Mouse (Mus musculus) ES-Bruce4 (cell line): ENCODE measurements at regions not wholly inside any gene's neighbourhood (a gene's known extent, or its start where the extent isn't known, plus 50 kb on each side); places are given as distances from the start of the nearest gene placed in this dataset.

ENCODE experiments used
- H3K27ac ChIP-seq: 2 replicates; pipeline ENCODE4 v1.5.1; 2012; ENCODE audit warnings: low read length, inconsistent platforms; ENCODE audit not compliant: insufficient read depth
- H3K27me3 ChIP-seq: 2 replicates; pipeline ENCODE4 v1.6.1; 2012; ENCODE audit warnings: mild to moderate bottlenecking, low read length, inconsistent platforms; ENCODE audit not compliant: control insufficient read depth, poor library complexity, insufficient read depth, severe bottlenecking
- H3K36me3 ChIP-seq: 2 replicates; pipeline ENCODE4 v1.6.1; 2012; ENCODE audit warnings: inconsistent platforms, mild to moderate bottlenecking, low read length, moderate library complexity; ENCODE audit not compliant: control insufficient read depth, poor library complexity, insufficient read depth, severe bottlenecking
- H3K4me1 ChIP-seq: one replicate; pipeline ENCODE4 v1.8.1; 2011; ENCODE audit warnings: low read length; ENCODE audit not compliant: control insufficient read depth, insufficient read depth
- H3K4me3 ChIP-seq: 2 replicates; pipeline ENCODE4 v1.5.1; 2011; ENCODE audit warnings: low read depth, mild to moderate bottlenecking, low read length
- H3K9ac ChIP-seq: 2 replicates; pipeline ENCODE4 v1.6.1; 2012; ENCODE audit warnings: low read depth, mild to moderate bottlenecking, inconsistent platforms; ENCODE audit not compliant: poor library complexity, severe bottlenecking
- H3K9me3 ChIP-seq: replicated peaks from 2 replicates; pipeline ENCODE4 v1.6.1; 2012; ENCODE audit warnings: mild to moderate bottlenecking, low read length, inconsistent platforms; ENCODE audit not compliant: control insufficient read depth, poor library complexity, insufficient read depth, severe bottlenecking
- CTCF ChIP-seq: IDR thresholded peaks from one replicate; pipeline ENCODE4 v1.8.1; 2011; ENCODE audit warnings: low read depth, low read length
- EP300 ChIP-seq: IDR thresholded peaks from 2 replicates; pipeline ENCODE4 v1.6.1; 2011; ENCODE audit warnings: low read depth, low read length; ENCODE audit not compliant: insufficient read depth
- POLR2A ChIP-seq: IDR thresholded peaks from one replicate; pipeline ENCODE4 v1.8.1; 2011; ENCODE audit warnings: low read length; ENCODE audit not compliant: insufficient read depth

DNA sequence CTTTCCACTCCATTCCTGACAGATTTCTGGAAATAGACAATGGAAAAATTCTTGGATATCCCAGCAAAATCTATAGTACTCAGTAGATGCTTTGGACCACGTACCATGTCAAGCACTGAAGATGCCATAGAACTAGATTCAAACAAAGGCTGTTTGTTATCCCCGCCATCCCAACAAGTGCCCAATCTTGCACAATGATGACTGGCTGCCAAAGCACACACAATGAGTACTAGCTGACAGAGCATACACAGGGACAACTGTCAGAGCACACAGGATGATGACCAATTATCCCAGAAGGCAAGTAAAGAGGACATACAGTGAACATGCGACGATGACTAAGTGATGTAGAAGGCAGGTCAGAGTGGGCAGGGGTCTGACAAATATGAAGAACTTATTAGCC lies 70.7 kb upstream of the Ddit4l start:
- no peaks in the 10 kb centered on the region for H3K4me1 ChIP-seq
- no peak overlapping the region for H3K4me3 ChIP-seq
- H3K27ac ChIP-seq: no peak overlapping the region
- no peak overlapping the region for H3K9ac ChIP-seq
- H3K27me3 ChIP-seq: peaks cover 28% of the 10 kb centered on the region
- H3K36me3 ChIP-seq: no peaks in the 10 kb centered on the region
- TF ChIP-seq CTCF (no peak), POLR2A (no peak), EP300 (no peak)
- H3K9me3 ChIP-seq: no peaks in the 10 kb centered on the region

DNA sequence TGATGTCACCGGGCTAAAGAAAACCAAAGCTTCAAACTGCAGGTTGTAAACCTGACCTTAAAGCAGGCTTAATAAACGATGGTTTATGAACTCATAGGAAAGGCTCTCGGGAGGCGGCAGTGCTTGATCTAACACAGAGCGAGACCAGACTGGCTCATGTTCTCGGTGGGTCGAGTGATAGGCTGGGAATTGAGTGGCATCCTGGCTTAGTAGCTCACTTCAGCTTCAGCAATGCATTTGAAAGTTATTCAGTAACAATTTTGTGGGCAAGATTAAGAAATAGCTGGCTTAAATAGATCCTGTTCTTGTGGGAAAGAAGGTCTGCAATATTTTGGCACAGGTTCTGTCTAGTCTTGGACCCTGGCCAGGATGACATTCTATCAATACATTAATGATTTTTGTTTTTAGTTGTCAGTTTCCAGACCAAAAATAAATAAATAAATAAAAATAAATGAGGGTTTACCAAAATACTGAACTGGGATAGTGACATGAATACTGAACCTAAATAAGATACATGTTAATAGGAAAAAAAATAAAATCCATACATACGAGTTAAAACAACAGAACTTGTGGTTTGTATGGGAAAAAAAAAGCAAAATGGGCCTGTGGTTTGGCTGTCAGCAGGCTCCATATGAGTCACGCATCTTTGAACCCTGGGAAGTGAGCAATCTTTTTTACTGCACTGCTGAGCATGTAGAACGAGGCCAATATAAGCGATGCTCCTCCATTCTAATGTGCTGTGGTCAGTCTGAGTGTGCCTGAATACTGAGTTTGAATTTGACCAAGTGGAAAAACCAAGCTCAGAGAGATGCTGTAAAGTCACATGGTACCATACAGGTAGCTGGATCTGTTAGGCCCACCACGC lies 68.7 kb upstream of the Ddit4l start:
- Histone ChIP-seq H3K9ac (no peak overlapping the region), H3K36me3 (no peaks in the 10 kb centered on the region), H3K4me3 (no peak overlapping the region), H3K4me1 (no peaks in the 10 kb centered on the region), H3K27ac (no peak overlapping the region), H3K27me3 (peaks cover 21% of the 10 kb centered on the region), H3K9me3 (no peaks in the 10 kb centered on the region)
- no peak for TF ChIP-seq EP300
- no peak for TF ChIP-seq CTCF
- TF ChIP-seq POLR2A: no peak

DNA sequence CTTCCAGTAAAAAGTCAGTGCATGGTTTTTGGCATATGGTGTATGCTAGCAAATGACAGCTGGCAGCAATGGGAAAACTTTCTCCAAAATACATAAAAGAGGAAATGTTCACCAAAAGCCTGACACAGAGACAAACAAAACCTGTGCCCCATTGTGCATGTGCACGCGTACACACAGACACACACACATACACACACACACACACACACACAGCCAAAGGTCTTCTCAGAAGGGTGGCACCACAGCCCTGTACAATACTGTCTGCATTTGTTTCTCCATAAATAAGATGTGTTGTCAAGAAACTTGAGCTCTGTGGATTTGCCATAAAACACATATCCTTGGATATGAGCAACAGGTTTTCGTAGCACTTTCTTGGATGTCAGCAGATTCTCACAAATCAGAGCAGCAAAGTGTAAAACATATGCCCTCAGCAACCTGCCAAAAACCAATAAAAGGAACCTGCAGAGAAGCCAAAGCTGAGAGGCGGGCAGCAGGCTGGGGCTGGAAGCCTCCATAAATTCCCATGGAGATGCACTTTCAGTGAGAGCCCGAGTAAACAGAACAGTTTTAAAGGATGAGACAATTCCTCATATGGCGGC lies 60.5 kb upstream of the Ddit4l start:
- no peak overlapping the region for H3K4me3 ChIP-seq
- no peak overlapping the region for H3K9ac ChIP-seq
- no peaks in the 10 kb centered on the region for H3K36me3 ChIP-seq
- H3K27ac ChIP-seq: no peak overlapping the region
- H3K4me1 ChIP-seq: no peaks in the 10 kb centered on the region
- H3K27me3 ChIP-seq: peaks cover 5% of the 10 kb centered on the region
- H3K9me3 ChIP-seq: no peaks in the 10 kb centered on the region
- TF ChIP-seq EP300: no peak
- TF ChIP-seq POLR2A: no peak
- TF ChIP-seq CTCF: no peak

DNA sequence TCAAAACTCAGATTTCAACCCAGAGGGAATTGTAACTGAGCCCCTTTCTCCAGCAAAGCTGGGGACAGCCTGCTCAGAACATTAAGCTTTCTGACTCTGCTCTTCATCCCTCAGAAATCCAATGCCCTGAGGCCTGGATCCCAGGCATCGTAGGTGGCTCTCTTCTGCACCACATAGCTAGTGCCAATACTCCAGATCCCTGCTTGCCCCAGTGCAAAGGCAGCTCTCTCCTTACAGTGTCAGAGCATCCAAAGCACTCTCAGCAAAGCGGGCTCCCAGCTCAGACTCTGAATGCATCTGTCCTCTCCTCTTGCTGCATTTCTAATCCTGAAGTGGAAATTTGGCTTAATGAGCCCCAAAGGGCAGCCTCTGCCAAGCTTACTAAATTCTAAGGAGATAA lies 59.4 kb upstream of the Ddit4l start:
- H3K27me3 ChIP-seq: peaks cover 2% of the 10 kb centered on the region; the same call in 1 of the 2 replicates
- H3K4me1 ChIP-seq: no peaks in the 10 kb centered on the region
- peaks cover under 1% of the 10 kb centered on the region; the same call in 1 of the 2 replicates for H3K9me3 ChIP-seq
- H3K9ac ChIP-seq: no peak overlapping the region
- no peak overlapping the region for H3K4me3 ChIP-seq
- H3K36me3 ChIP-seq: no peaks in the 10 kb centered on the region
- no peak overlapping the region for H3K27ac ChIP-seq
- TF ChIP-seq EP300: no peak
- TF ChIP-seq CTCF: no peak
- TF ChIP-seq POLR2A: no peak

DNA sequence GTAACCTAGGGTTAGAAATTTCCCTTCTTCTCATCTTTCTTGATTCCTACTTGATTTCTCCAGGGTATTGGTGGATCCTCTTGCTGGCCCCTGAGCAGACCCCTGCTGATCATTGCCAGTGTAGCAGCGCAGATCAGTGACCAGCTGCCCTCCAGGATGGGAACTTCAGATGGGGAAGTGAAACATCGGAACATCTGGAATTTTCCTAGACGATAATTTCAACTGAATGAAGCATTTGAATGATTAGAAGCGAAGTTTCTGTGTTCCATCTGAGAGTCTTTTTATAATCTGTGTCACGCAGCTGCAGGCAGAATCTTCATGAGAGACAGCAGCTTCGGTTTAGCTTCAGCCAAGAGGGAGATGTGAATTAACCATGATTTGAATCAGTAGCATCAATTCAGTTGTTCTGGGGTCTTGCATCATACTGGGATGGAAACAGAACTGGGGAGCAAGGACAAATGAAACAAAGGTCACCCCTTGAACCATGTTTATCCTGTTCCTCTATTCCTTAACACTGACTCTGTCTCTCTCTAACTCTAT lies 57.8 kb upstream of the Ddit4l start:
- H3K4me1 ChIP-seq: no peaks in the 10 kb centered on the region
- H3K27me3 ChIP-seq: peaks cover 2% of the 10 kb centered on the region; the same call in 1 of the 2 replicates
- TF ChIP-seq EP300: no peak
- TF ChIP-seq CTCF: no peak
- TF ChIP-seq POLR2A: no peak
- no peak overlapping the region for H3K9ac ChIP-seq
- H3K9me3 ChIP-seq: peaks cover 3% of the 10 kb centered on the region
- H3K4me3 ChIP-seq: no peak overlapping the region
- H3K27ac ChIP-seq: no peak overlapping the region
- no peaks in the 10 kb centered on the region for H3K36me3 ChIP-seq

DNA sequence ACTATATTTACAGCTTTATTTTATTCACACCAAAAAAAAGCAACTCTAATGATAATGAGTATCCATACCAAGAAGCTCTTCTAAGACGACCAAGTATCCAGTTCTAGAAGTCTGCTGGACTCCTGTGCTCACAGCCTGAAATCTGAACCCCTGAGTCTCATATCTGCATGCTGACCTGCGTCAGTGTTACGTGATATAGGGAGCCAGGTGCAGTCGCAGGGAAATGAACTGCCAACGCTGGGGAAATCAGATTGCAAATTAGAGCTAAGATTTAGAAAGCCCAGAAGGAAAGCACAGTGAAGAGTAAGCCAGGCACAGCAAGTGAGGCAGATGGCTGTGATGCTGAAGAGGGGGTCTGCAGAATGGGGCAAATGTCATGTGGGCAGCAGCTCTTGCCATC lies 57.1 kb upstream of the Ddit4l start:
- TF ChIP-seq EP300 (no peak), POLR2A (no peak), CTCF (no peak)
- peaks cover 3% of the 10 kb centered on the region for H3K9me3 ChIP-seq
- H3K4me1 ChIP-seq: no peaks in the 10 kb centered on the region
- H3K27ac ChIP-seq: no peak overlapping the region
- no peaks in the 10 kb centered on the region for H3K36me3 ChIP-seq
- H3K27me3 ChIP-seq: peaks cover 2% of the 10 kb centered on the region; the same call in 1 of the 2 replicates
- H3K9ac ChIP-seq: no peak overlapping the region
- no peak overlapping the region for H3K4me3 ChIP-seq
